Mouse (Mus musculus): ENCODE measurements around the gene Gpr137.
"Not testable (repeated sequence)": the region's sequence is repeated elsewhere in the genome, so short reads cannot be mapped to it uniquely, and the experiment has no call there.

Gpr137 gene

GRCm38 (mm10) chr19:6905498-6906159, 36.7 kb downstream of the Gpr137 start:
- no peak for DNase-seq (ENCODE audit: low read depth)

- DNase-seq (ENCODE audit: low read depth): no peak
These were observed 37.4 kb downstream of the Gpr137 start for GRCm38 (mm10) chr19:6904846-6905245.

GRCm38 (mm10) chr19:6903031-6903430, 39.2 kb downstream of the Gpr137 start:
- DNase-seq (ENCODE audit: low read depth): no peak

DNA sequence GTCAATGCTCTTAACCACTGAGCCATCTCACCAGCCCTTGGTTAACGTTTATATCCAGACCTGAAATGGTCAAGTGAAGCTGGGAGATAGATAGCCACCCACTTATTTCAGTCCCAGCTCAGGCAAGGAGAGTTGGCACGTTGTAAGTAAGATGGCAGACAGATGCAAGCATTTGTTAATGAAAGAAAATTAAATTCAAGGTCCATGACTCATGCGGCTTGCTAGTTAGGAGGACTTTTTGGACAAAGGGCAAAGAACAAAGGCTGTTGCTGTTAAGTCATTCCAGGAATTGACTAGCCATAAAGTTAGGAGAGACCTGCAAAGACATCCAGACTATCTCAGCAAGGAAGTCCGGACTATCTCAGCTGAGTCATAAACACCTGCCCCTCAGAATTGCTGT, 42.6 kb downstream of the Gpr137 start:
- DNase-seq (ENCODE audit: low read depth): no peak

- not testable (repeated sequence) for DNase-seq (ENCODE audit: low read depth)
These were observed 46.5 kb downstream of the Gpr137 start for GRCm38 (mm10) chr19:6895608-6896305.

DNA sequence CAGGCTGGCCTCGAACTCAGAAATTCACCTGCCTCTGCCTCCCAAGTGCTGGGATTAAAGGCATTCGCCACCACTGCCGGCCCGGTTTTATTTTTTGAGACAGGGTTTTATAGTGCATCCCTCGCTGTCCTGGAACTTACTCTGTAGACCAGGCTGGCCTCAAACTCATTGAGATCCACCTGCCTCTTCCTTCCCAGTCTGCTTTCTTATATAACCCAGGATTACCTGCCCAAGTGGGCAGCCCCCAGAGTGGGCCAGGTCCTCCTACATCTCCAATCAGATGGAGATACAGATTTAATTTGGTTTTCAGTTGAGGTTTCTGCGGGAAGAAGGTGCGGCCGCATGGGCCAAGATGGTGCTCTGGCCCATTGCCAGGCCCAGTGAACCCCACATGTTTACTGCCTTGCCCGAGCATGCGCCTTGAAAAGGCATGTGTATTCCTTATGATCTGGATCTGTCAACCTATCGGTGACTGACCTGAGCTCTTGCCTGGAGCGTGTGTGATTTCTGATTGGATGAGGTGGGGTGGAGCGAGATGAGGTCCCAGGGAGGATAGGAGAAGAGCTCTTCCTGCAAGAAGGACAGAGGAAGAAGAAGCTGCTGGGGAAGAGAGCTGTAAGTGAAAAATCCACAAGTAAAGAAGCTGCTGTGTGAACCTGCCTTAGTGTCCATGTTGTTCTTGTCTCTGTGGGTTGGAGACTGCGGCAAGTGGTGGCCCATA, 48.4 kb downstream of the Gpr137 start:
- no peak for DNase-seq (ENCODE audit: low read depth)

DNA sequence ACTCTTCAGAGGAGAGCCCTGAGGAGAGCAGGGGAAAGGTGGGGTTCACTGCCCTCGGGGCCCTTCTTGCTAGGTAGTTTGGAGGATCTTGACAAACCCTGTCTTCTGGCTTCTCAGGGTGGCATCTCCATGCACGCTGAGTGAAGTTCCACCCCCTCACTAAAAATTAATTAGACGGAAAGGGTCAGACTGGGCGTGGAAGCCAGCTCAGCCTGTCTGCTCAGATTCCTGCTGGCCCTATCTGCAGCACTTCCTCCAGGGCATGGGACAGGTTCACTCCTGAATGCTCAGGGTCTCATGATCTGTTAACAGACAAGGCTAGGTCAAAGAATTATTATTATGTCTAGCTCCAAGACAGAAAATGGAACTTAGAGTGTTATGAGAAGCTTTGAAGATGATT, 49.8 kb downstream of the Gpr137 start:
- DNase-seq (ENCODE audit: low read depth): no peak

Data from naive thymus-derived CD4-positive, alpha-beta T cell, adult 2 months (primary cell).